Mouse (Mus musculus) G1E (cell line): Measurements from ENCODE around the gene 1110002E22Rik.

Source experiments
- CTCF ChIP-seq: IDR thresholded peaks from 2 replicates; pipeline ENCODE4 v1.5.1; 2012; ENCODE audit warnings: low read depth, low read length, inconsistent platforms, mixed read lengths
- POLR2AphosphoS5 ChIP-seq: IDR thresholded peaks from 2 replicates; pipeline ENCODE4 v1.6.1; 2012; ENCODE audit warnings: low read depth, low read length, inconsistent platforms; ENCODE audit not compliant: insufficient replicate concordance

DNA sequence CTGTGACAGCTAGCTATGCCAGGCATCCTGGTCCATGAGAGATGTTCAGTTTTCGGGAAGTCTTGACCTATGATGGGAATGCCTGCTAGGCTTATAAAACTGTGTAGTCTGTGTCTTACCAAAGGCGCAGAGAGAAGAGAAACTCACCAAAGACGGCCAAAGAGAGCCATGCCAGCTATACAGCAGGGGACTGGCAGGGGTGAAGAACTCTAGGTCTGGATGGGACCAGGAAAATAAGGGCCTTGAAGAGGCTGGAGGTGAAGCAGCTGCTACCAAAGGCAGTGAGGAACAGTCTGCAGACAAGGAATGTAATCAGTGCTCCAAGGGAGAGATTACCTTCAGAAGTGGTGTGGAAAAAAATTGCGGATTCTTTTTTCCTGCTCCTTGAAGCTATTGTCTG is 19.0 kb downstream of the 1110002E22Rik start:
- no peak for TF ChIP-seq CTCF
- TF ChIP-seq POLR2AphosphoS5 = no peak
